In the genomic region with DNA sequence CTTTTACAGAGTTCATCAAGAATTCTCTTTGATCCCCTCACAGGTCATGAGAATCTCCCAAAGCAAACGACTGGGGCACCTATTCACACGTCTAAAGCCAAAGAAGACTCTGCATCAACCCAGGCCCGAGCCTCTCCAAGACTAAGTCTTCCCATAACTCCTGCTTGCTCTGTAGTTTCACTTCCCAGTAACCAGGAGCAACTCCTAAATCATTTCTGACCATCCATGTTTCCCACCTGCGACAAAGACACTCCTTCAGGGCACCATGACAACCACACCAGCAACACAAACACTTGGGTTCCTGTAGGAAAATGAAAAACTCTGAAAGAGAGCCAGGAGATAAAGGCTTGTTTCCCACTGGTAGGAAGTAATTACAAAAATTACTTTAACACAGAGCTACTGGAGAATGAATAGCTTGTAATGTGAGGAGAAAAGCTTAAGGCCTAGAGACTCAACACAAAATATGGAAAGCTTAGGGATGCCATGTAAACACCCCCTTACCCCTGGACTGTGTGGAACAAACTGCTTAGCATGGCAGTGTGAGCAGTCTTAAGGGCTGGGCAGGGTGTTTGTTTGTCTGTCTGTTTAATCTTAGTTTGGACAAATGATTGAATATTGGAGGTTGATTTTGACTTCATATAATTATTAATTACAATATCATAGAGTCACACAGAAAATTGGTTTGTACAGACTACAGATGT, we compare ENCODE assay signal across 26 mouse cellular contexts.
DNase-seq lines count a peak whose midpoint lies in the region; ATAC-seq lines count a peak whose summit lies in the region.
"Had no signal": no experiment of that assay in that cellular context is flagged by ENCODE, and none has a peak within 500 bp of the region (broad histone marks: within the 10 kb centered on the region; RNA-seq: fewer than 3 reads in every experiment).

No protein-coding gene starts in this region.

- no peak overlapping the region for H3K4me2 ChIP-seq in forebrain, embryonic 11.5 days (ENCODE audit: low read depth, low read length, severe bottlenecking)
- no peak overlapping the region for H3K4me2 ChIP-seq in forebrain, embryonic 12.5 days
- H3K4me2 ChIP-seq in midbrain, embryonic 13.5 days (replicated peaks), result no peak overlapping the region
- H3K4me2 ChIP-seq: heart, embryonic 13.5 days had no signal

- no peak overlapping the region for H3K27ac ChIP-seq in forebrain, embryonic 11.5 days (ENCODE audit: low read depth, low read length)
- H3K27ac ChIP-seq in forebrain, embryonic 12.5 days, result no peak overlapping the region
- H3K27ac ChIP-seq in midbrain, embryonic 13.5 days, result no peak overlapping the region
- no peak overlapping the region for H3K27ac ChIP-seq in midbrain, embryonic 10.5 days (replicated peaks)
- H3K27ac ChIP-seq: heart, embryonic 13.5 days; kidney, postnatal 0 days; liver, embryonic 14.5 days; macrophage; stomach, postnatal 0 days had no signal

- no peaks in the 10 kb centered on the region for H3K4me1 ChIP-seq in forebrain, embryonic 11.5 days (replicated peaks; ENCODE audit: control insufficient read depth, insufficient read depth, low read length)
- H3K4me1 ChIP-seq in forebrain, embryonic 12.5 days, result no peaks in the 10 kb centered on the region
- no peaks in the 10 kb centered on the region for H3K4me1 ChIP-seq in midbrain, embryonic 13.5 days (replicated peaks)
- peaks cover 11% of the 10 kb centered on the region for H3K4me1 ChIP-seq in midbrain, embryonic 10.5 days
- H3K4me1 ChIP-seq: heart, embryonic 13.5 days had no signal

- peaks cover under 1% of the 10 kb centered on the region; the same call in 1 of the 2 replicates for H3K27me3 ChIP-seq in forebrain, embryonic 11.5 days (ENCODE audit: control insufficient read depth, insufficient read depth, low read length)
- peaks cover 4% of the 10 kb centered on the region; the same call in 1 of the 2 replicates for H3K27me3 ChIP-seq in forebrain, embryonic 12.5 days
- H3K27me3 ChIP-seq in midbrain, embryonic 13.5 days, result peaks cover 14% of the 10 kb centered on the region
- peaks cover 34% of the 10 kb centered on the region for H3K27me3 ChIP-seq in midbrain, embryonic 10.5 days (ENCODE audit: low read depth, poor library complexity, severe bottlenecking)
- H3K27me3 ChIP-seq: heart, embryonic 13.5 days had no signal

- no peak overlapping the region for H3K9ac ChIP-seq in forebrain, embryonic 11.5 days (ENCODE audit: low read length)
- no peak overlapping the region for H3K9ac ChIP-seq in forebrain, embryonic 12.5 days
- H3K9ac ChIP-seq in midbrain, embryonic 13.5 days (replicated peaks), result no peak overlapping the region
- H3K9ac ChIP-seq: heart, embryonic 13.5 days; liver, embryonic 14.5 days had no signal

- H3K4me3 ChIP-seq in forebrain, embryonic 11.5 days (ENCODE audit: low read depth, low read length), result no peak overlapping the region
- H3K4me3 ChIP-seq in forebrain, embryonic 12.5 days (replicated peaks), result no peak overlapping the region
- no peak overlapping the region for H3K4me3 ChIP-seq in midbrain, embryonic 13.5 days (replicated peaks)
- no peak overlapping the region for H3K4me3 ChIP-seq in midbrain, embryonic 10.5 days
- H3K4me3 ChIP-seq: heart, embryonic 13.5 days had no signal

- no peaks in the 10 kb centered on the region for H3K36me3 ChIP-seq in forebrain, embryonic 11.5 days (ENCODE audit: control insufficient read depth, insufficient read depth, low read length)
- no peaks in the 10 kb centered on the region for H3K36me3 ChIP-seq in forebrain, embryonic 12.5 days (replicated peaks)
- no peaks in the 10 kb centered on the region for H3K36me3 ChIP-seq in midbrain, embryonic 13.5 days
- H3K36me3 ChIP-seq in midbrain, embryonic 10.5 days, result no peaks in the 10 kb centered on the region
- H3K36me3 ChIP-seq: heart, embryonic 13.5 days had no signal

- DNase-seq in forebrain, embryonic 11.5 days (ENCODE audit: low spot score), result no peak
- no peak for DNase-seq in midbrain, embryonic 10.5 days (ENCODE audit: low spot score)
- peak; percentile 16 for DNase-seq in mesoderm, embryonic 11.5 days (ENCODE audit: low read depth, low spot score)
- DNase-seq in thymus, postnatal 36 days, result no peak
- DNase-seq in layer of hippocampus, adult 9-10 months (ENCODE audit: low spot score), result no peak
- DNase-seq: adrenal gland, postnatal 14 days; cerebellum, adult 11-12 months; cerebellum, adult 9-11 months; heart, postnatal 10 days; kidney, adult 8-10 months; layer of hippocampus, adult 9-11 months; liver; lung, adult 2 months; lung, postnatal 10 days; right cerebral cortex, postnatal 4 days; thymus, adult 18-20 months; thymus, postnatal 4 days had no signal

- peak; percentile 76 for ATAC-seq in forebrain, embryonic 11.5 days (replicated peaks; ENCODE audit: low FRiP score)
- no peak for ATAC-seq in forebrain, embryonic 12.5 days (ENCODE audit: low FRiP score)
- peak; percentile 70; the same call in 1 of the 2 replicates for ATAC-seq in midbrain, embryonic 13.5 days
- ATAC-seq: CD4-positive, CD25-positive, alpha-beta regulatory T cell, adult 4 months; intestine, embryonic 16.5 days had no signal

- H3K9me3 ChIP-seq in forebrain, embryonic 11.5 days (ENCODE audit: control insufficient read depth, low read length), result no peaks in the 10 kb centered on the region
- no peaks in the 10 kb centered on the region for H3K9me3 ChIP-seq in forebrain, embryonic 12.5 days
- no peaks in the 10 kb centered on the region for H3K9me3 ChIP-seq in midbrain, embryonic 13.5 days
- no peaks in the 10 kb centered on the region for H3K9me3 ChIP-seq in midbrain, embryonic 10.5 days (replicated peaks)
- H3K9me3 ChIP-seq: heart, embryonic 13.5 days had no signal

- 63% methylated on average over 4 of the region's 4 CpGs for WGBS in forebrain, embryonic 11.5 days
- WGBS in forebrain, embryonic 12.5 days, result 61% methylated on average over 4 of the region's 4 CpGs
- 26% methylated on average over 4 of the region's 4 CpGs for WGBS in midbrain, embryonic 13.5 days
- 42% methylated on average over 4 of the region's 4 CpGs for WGBS in midbrain, embryonic 10.5 days
